Mouse (Mus musculus) stomach, postnatal 0 days (tissue): ENCODE measurements around the gene Ppm1m. TPM values are rescaled to one million over a fixed set of nuclear protein-coding genes. Genes with fewer than 3 reads are reported as not detected.

Experiments used
- ATAC-seq: fragments of 200-750 bp; cut with Nextera tagmentation; 2 replicates; pipeline ENCODE4 v1.8.0; 2017; ENCODE audit not compliant: low FRiP score, low TSS enrichment
- DNase-seq: peaks from one replicate; pipeline ENCODE4 v3.0.0-alpha.2; 2016; ENCODE audit warnings: low spot score
- H3K27ac ChIP-seq: fragments of 300-500 bp; sonication (generic); replicated peaks from 2 replicates; pipeline ENCODE4 v1.5.1; 2014; ENCODE audit warnings: mild to moderate bottlenecking, control low read depth
- H3K27me3 ChIP-seq: fragments of 300-500 bp; sonication (generic); 2 replicates; pipeline ENCODE4 v1.6.1; 2014; ENCODE audit warnings: low read length; ENCODE audit not compliant: control insufficient read depth, insufficient read depth
- H3K36me3 ChIP-seq: fragments of 300-500 bp; sonication (generic); 2 replicates; pipeline ENCODE4 v1.6.1; 2014; ENCODE audit warnings: low read length, mixed read lengths; ENCODE audit not compliant: control insufficient read depth, insufficient read depth
- H3K4me1 ChIP-seq: fragments of 300-500 bp; sonication (generic); replicated peaks from 2 replicates; pipeline ENCODE4 v1.6.1; 2014; ENCODE audit warnings: antibody characterized with exemption; ENCODE audit not compliant: control insufficient read depth, insufficient read depth
- H3K4me2 ChIP-seq: fragments of 300-500 bp; sonication (generic); replicated peaks from 2 replicates; pipeline ENCODE4 v1.6.1; 2014; ENCODE audit warnings: low read depth, mild to moderate bottlenecking, control low read depth, moderate library complexity
- H3K4me3 ChIP-seq: fragments of 300-500 bp; sonication (generic); 2 replicates; pipeline ENCODE4 v1.5.1; 2014; ENCODE audit warnings: low read depth, low read length, control low read depth
- H3K9ac ChIP-seq: fragments of 300-500 bp; sonication (generic); 2 replicates; pipeline ENCODE4 v1.6.1; 2014; ENCODE audit warnings: mild to moderate bottlenecking, low read length, control low read depth, mixed read lengths
- H3K9me3 ChIP-seq: fragments of 300-500 bp; sonication (generic); 2 replicates; pipeline ENCODE4 v1.6.1; 2016; ENCODE audit warnings: low read length; ENCODE audit not compliant: control insufficient read depth
- CTCF ChIP-seq: IDR thresholded peaks from 2 replicates; pipeline ENCODE4 v1.5.1; 2016; ENCODE audit warnings: antibody characterized with exemption, low read depth, mild to moderate bottlenecking, moderate library complexity
- EP300 ChIP-seq: optimal IDR thresholded peaks from 2 replicates; pipeline ENCODE3; 2016; ENCODE audit warnings: antibody characterized with exemption
- WGBS: fragments of 180-500 bp; shearing (Covaris S2); extraction: QIAGEN DNeasy Blood & Tissue Kit; methylation state at CpG from one replicate; pipeline ENCODE4 v1.1.7; 2014; 5-methylcytosine and 5-hydroxymethylcytosine counted together
- polyA plus RNA-seq: library from polyadenylated mRNA; unstranded; fragments of >200 nt; fragmentation: Nextera tagmentation; extraction: Ambion mirVana; gene quantifications from 2 replicates; pipeline ENCODE4 v1.2.1, GENCODE M21; 2015

The Ppm1m gene
- polyA plus RNA-seq, 1 experiment from 2014 or later: 15.2 TPM

GRCm38 (mm10) chr9:106208181-106208580 lies 8.6 kb upstream of the Ppm1m start:
- 70% methylated on average over 5 of the region's 5 CpGs for WGBS
- DNase-seq: no peak
- no peak for ATAC-seq
- Histone ChIP-seq H3K36me3 (peaks cover 3% of the 10 kb centered on the region), H3K4me3 (no peak overlapping the region), H3K27me3 (no peaks in the 10 kb centered on the region), H3K9me3 (no peaks in the 10 kb centered on the region), H3K9ac (no peak overlapping the region), H3K4me2 (no peak overlapping the region), H3K4me1 (0 out of 2 replicates have a peak, but pooled peaks cover 5% of the 10 kb centered on the region), H3K27ac (no peak overlapping the region)
- TF ChIP-seq EP300 (no peak), CTCF (no peak)

GRCm38 (mm10) chr9:106206515-106206914 lies 7.0 kb upstream of the Ppm1m start:
- TF ChIP-seq CTCF (no peak), EP300 (no peak)
- no peak overlapping the region for H3K4me3 ChIP-seq
- H3K27me3 ChIP-seq: no peaks in the 10 kb centered on the region
- DNase-seq (no peak), ATAC-seq (no peak)
- no peaks in the 10 kb centered on the region for H3K9me3 ChIP-seq
- no peaks in the 10 kb centered on the region; the same call in 1 of the 2 replicates for H3K36me3 ChIP-seq
- H3K4me2 ChIP-seq: no peak overlapping the region
- H3K9ac ChIP-seq: no peak overlapping the region
- H3K27ac ChIP-seq: no peak overlapping the region
- 0 out of 2 replicates have a peak, but pooled peaks cover 5% of the 10 kb centered on the region for H3K4me1 ChIP-seq
- 78% methylated on average over 2 of the region's 2 CpGs for WGBS

- DNase-seq: no peak
- H3K4me1 ChIP-seq: 0 out of 2 replicates have a peak, but pooled peaks cover 5% of the 10 kb centered on the region
- 78% methylated on average over 7 of the region's 7 CpGs for WGBS
- no peak overlapping the region for H3K4me3 ChIP-seq
- H3K9me3 ChIP-seq: no peaks in the 10 kb centered on the region
- H3K27ac ChIP-seq: no peak overlapping the region
- H3K27me3 ChIP-seq: no peaks in the 10 kb centered on the region
- H3K4me2 ChIP-seq: no peak overlapping the region
- H3K9ac ChIP-seq: no peak overlapping the region
- TF ChIP-seq EP300 (no peak), CTCF (no peak)
- no peaks in the 10 kb centered on the region; the same call in 1 of the 2 replicates for H3K36me3 ChIP-seq
- ATAC-seq: no peak
Measured at GRCm38 (mm10) chr9:106205713-106206290, 6.3 kb upstream of the Ppm1m start.

- no peak overlapping the region for H3K4me3 ChIP-seq
- ATAC-seq: no peak
- no peaks in the 10 kb centered on the region for H3K27me3 ChIP-seq
- TF ChIP-seq CTCF (no peak), EP300 (no peak)
- DNase-seq: no peak
- WGBS: 61% methylated on average over 7 of the region's 7 CpGs
- H3K4me2 ChIP-seq: peak overlapping the region; percentile 60
- peak overlapping the region; percentile 30; the same call in 1 of the 2 replicates for H3K27ac ChIP-seq
- 0 out of 2 replicates have a peak overlapping the region, but pooled peaks have one; percentile 18 for H3K9ac ChIP-seq
- no peaks in the 10 kb centered on the region for H3K9me3 ChIP-seq
- H3K36me3 ChIP-seq: no peaks in the 10 kb centered on the region; the same call in 1 of the 2 replicates
- H3K4me1 ChIP-seq: 0 out of 2 replicates have a peak, but pooled peaks cover 5% of the 10 kb centered on the region
Measured at GRCm38 (mm10) chr9:106203990-106204851, 4.7 kb upstream of the Ppm1m start.

DNA sequence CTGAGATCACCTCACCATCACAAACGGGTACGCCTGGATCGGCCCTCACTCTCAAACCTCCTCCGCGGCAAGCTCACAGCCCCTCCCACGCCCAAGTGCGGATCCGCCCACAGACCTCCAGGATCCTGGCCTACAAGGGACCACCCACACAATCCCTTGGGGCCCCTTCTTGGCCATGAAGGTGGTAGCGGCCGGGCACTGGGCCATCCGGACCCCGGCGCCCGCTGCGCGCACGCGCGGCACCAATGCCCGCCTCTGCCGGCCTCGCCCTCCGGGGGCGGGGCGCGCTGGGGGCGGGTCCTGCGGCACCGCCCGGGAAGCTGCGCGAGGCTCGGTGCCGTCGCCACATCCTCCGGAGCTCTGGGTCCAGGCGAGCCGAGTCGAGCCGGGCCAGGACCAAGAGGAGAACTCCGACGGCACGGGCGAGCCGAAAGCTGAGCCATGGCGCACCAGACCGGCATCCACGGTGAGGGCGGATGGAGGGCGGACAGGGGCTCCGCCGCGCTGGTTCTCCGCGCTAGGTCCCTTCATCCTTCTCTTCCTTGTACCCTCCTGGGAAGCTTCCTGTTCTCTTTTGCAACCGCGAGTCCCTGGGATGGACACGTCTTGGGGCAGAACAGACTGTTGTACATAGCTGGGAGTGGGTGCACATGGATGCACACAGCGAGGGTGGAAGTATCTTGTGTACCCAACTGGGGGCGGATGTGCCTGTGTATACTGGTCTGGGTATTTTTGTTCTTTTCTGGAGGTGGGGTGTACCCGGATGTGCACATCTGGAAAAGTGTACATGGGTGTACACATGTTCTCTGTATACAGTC lies 3.5 kb upstream of the Ppm1m start, which contains the start of gene Twf2:
TSS of gene Twf2 (plus strand) at position 290 of the 818 bp plus-strand sequence.
- under 1% methylated on average over 60 of the region's 61 CpGs for WGBS
- H3K27ac ChIP-seq: peak within 1 kb of the TSS; percentile 65

More for the DNA sequence above, 3.5 kb upstream of the Ppm1m start, which contains the start of gene Twf2:
- H3K27me3 ChIP-seq: no peaks in the 10 kb centered on the region
- H3K9me3 ChIP-seq: no peaks in the 10 kb centered on the region
- peak within 1 kb of the TSS; percentile 70 for H3K9ac ChIP-seq
- H3K4me1 ChIP-seq: 0 out of 2 replicates have a peak, but pooled peaks cover 5% of the 10 kb centered on the region
- ATAC-seq: peak; percentile 94
- peak within 1 kb of the TSS; percentile 46 for H3K4me3 ChIP-seq
- peak within 1 kb of the TSS; percentile 60 for H3K4me2 ChIP-seq
- DNase-seq: peak; percentile 92
- no peaks in the 10 kb centered on the region for H3K36me3 ChIP-seq
- TF ChIP-seq EP300 (no peak), CTCF (no peak)
